Mouse (Mus musculus) lung, postnatal 0 days (tissue): Measurements from ENCODE around the gene Lhx4.

ENCODE experiments used
- CTCF ChIP-seq: IDR thresholded peaks from 2 replicates; pipeline ENCODE4 v1.5.1; 2016; ENCODE audit warnings: antibody characterized with exemption, mild to moderate bottlenecking
- EP300 ChIP-seq: IDR thresholded peaks from 2 replicates; pipeline ENCODE4 v1.6.1; 2016; ENCODE audit warnings: antibody characterized with exemption, mild to moderate bottlenecking, control low read depth

DNA sequence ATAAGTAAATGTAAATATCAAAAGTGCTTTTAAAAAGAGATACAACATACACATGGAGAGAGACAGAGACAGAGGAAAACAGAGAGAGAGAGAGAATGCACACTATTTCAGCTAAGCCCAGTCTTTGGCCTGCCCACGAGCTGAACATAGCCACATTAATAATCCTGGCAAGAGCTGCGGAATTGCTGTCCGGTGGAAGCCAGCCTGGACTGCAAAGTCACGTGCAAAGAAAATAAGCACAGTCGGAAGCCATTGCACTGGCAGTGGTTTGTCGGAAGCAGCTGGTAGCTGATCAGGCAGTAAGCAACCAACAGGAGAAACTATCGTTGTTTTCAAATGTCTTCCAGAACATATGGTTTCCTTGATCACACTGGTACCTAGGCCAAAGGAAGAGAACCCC lies 6.1 kb upstream of the Lhx4 start:
- no peak for TF ChIP-seq CTCF
- no peak for TF ChIP-seq EP300
